Mouse (Mus musculus) heart, adult 8-10 months (tissue): Measurements from ENCODE around the gene Sox21. TPM values are rescaled to one million over a fixed set of nuclear protein-coding genes. Genes with fewer than 3 reads are reported as not detected.

Experiments used
- DNase-seq: peaks from one replicate; pipeline ENCODE4 v3.0.0; 2022; ENCODE audit warnings: low spot score
- total RNA-seq, 4 experiments: library from RNA; stranded (reverse); gene quantifications; 2 replicates each; pipeline ENCODE4 v1.2.4; 2022

Sox21 gene
- not detected for total RNA-seq

GRCm38 (mm10) chr14:118236886-118237289 is at the start of gene Sox21:
Sox21 (minus strand) TSS chr14:118237030.
- no peak for DNase-seq

GRCm38 (mm10) chr14:118286096-118286495 is 49.3 kb upstream of the Sox21 start:
- DNase-seq: no peak

GRCm38 (mm10) chr14:118282917-118283316 is 46.1 kb upstream of the Sox21 start:
- DNase-seq: no peak

- DNase-seq: no peak
These were observed 45.4 kb upstream of the Sox21 start for GRCm38 (mm10) chr14:118282272-118282671.

- DNase-seq: no peak
These were observed 41.1 kb upstream of the Sox21 start for GRCm38 (mm10) chr14:118277704-118278498.

DNA sequence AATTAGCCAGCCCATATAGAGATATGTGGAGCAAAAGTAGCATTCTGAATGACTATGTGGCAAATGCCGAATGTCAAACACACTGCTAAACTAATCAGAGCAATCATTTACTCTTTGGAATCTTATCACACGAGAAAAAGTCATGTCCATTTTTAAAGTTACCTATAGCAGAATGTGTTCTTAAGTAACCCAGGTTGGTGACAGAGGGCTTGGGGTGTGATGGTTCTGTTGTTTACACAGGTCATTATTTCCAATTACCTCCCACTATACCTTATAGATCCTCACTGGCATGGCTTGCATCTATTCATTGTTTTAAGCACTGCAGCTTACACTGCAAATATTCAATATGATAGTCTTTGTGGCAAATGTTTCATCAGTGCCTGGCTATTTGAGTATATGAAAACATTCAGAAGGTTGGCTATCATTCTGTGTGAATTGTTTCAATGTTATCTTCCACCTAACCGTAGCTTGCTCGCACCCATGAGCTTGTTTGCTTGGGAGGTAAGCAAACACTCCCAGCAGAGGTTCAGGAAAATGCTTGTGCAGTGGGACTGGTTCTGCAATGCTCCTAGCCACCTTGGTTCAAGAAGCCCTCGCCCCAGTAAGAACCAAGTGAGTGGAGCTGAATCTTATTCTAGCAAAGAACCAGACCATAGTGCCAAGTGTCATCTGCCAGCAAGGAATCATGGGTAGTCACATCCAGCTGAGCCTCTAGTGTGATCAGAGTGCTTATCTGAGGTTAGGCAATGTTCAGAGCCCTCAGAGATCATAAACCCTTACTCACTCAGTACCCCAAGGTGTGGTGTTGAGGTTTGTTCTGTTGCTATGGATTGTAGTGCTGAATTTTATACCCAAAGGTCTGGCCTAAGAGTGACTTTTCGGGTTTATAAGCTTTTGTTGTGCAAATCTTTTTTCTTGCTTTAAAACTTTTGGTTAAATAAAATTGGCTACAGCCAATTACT is 36.0 kb upstream of the Sox21 start:
- DNase-seq: no peak

GRCm38 (mm10) chr14:118268849-118269248 is 32.0 kb upstream of the Sox21 start:
- DNase-seq: no peak

DNA sequence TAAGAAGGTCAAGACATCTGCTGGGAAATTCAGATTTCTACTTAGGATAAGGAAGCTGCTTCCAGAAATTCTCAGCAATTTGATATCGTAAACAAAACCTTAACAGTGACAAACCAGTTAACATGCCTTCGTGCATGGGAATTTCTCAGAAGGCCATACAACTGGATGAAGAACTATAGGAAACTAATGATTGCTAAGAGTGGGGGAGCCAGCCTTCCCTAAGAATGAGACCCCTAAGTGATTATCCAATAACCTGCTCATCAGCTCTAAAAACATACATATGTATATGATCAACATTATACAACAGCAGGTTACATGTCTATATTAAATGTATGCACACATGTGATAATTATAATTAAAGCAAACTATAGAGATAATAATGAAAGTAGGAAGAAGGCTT is 29.8 kb upstream of the Sox21 start, which contains the start of gene Gm9376:
Gene Gm9376 (plus strand): TSS at position 301 of the 400 bp plus-strand sequence.
- no peak for DNase-seq

- DNase-seq: no peak
These were observed 16.6 kb upstream of the Sox21 start for GRCm38 (mm10) chr14:118253381-118253780.

DNA sequence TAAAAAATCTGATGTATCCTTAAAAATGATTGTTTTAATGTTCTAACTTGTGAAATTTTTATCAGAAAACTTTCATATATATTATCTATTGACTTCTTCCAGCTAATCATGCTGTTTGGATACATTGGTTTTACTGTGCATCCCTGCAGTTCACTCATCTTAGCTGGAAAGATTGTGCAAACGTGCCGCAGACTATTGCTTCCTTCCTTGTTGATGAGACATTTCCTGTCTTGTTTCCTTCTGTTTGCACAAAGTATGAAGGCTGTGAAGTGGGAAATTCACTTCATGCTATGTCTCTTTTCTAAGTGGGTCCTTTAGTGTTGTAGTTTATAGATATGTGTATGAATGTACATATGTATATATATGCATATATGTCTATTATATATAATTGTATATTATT is 4.6 kb upstream of the Sox21 start:
- no peak for DNase-seq

GRCm38 (mm10) chr14:118239351-118239750 is 2.5 kb upstream of the Sox21 start:
- DNase-seq: no peak

DNA sequence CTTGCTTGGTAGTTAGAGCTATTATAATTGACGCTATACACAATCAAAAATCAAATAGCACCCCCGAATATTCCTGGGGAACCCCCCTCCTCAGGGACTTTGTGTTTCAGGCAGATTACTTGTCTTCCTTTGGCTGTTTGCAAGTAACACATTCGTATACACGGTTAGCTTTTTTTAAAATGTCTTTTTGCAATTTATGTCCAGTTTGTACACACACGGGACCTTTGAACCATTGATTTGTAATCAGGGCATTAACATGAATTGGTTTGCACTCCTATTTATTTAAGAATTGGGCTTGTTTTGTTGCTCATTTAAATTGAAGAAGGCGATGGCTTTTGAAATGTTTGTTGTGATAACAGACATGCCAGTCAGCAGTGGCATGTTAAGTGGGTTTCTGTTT is 956 bp upstream of the Sox21 start:
- no peak for DNase-seq

DNA sequence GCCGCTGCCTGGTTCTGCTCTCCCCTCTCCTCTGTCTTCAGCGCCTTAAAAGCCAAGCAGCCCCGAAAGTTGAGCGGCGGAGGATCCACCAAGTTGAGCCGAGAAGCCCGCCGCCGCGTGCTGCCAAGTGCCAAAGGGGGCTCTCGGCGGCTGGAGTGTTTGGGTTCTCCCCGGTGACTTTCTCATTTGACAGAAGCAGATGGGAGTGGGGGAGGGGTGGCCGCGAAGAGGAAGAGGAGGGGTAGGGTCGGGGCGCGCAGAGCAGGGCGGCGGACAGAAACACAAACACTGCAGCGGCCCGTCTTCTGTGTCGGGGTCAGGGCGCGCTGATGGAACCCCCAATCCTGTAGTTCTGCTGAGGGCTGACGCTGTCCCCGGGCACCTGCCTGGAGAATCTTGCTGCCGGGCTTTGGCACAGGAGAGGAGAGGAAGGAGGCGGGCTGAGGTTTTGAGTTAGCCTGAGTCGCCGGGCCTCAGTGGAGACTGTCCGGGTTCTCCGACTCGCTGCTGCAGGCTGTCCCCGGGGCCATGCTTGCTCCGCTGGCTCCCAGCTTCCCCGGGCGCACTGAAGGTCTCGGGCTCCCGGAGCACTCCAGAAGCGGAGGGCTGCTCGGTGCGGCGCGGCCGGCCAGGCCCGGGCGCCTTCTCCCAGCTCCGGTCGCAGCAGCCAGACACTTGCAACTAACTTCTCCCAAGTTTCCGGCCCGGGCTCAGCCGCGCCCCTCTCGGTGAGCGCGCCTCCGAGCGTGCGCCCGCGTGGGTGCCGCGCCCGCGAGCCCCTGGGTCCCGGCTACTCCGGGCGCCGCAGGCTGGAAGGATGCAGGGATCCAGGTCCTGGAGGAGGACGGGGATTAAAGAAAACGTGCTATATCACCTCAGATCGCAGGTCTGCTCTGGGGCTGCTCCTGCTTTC is 601 bp downstream of the Sox21 start:
- DNase-seq: no peak

DNA sequence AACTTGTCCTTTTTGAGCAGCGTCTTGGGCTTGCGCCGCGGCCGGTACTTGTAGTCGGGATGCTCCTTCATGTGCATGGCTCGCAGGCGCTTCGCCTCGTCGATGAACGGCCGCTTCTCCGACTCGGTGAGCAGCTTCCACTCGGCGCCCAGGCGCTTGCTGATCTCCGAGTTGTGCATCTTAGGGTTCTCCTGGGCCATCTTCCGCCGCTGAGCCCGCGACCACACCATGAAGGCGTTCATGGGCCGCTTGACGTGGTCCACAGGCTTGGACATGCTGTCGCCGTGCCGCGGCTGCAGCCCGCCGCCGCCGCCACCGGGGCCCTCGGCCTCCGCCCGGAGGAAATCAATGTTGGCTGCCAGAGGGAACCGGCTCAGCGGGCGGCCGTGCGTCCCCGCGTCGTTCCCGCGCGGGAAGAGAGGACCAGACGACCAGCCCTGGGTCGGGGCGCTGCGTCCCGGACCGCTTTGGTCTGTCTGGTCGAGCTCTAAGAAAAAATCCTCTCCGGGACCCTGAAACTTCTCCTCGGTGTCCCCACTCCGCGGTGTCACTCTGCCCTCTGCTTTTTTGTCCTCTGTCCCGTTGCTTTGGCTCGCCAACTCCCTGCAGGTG is 1.4 kb downstream of the Sox21 start:
- no peak for DNase-seq

DNA sequence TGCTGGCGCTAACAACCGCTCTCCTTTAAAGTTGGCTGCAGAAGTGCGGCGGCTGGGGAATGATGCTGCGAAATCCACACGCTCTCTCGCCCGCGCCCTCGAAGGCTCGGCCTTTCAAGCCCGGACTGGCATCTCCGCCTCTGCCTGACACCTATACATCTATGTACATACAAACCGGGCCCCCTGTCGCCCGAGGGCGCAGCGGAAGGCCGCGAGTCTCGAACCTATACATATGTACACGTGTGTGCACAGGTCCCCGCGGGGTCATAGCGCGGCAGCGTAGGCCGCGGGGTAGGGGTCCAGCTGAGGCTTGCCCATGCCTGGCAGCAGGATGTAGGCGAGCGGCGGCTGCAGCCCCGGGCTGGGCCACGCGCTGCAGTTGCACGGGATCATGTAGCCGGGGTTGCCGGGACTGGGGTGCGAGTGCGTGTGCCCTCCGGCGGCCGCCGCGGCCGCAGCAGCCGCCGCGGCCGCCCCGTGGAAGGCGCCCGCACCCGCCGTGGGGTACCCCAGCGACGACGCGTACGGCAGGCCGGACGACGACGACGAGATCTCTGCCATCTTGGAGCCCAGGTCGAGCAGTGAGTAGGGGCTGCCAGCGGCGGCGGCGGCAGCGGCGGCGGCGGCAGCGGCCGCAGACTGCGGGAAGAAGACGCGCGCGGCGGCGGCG is 2.2 kb downstream of the Sox21 start:
- DNase-seq: no peak

DNA sequence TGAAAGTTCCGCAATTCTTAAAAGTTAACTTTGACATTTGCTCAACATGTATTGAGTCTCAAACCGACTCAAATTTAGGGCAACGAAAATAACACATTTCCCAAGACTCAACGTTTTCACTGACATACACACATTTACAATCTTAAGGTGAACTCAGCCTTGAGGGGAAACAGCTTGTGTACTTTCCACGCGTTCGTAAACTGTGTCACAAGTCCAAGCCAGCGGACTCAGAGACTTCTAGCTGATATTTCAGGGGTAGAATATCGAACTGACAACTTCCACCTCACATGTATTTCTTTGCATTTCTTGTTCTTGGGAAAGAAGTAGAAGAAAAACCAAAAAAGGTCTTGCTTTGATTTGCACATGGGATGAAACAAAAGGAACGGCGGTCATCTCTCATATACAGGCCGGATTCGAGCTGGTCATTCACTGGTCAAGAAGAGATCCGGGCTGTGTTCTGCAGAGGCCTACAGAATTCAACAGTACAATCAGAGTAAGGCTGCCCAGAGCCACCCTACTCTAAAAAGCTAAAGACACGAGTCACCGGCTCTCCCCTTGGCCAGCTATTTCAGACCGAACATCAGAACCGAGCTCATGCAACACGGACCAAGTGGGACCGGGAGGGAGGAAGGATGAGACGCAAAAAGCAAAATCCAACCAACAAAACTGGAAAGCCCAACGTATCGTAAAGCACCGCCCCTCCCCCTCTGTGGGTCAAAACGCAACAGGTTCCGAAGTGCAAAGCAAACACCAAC is 2.9 kb downstream of the Sox21 start:
- DNase-seq: no peak

GRCm38 (mm10) chr14:118232381-118232970 is 4.4 kb downstream of the Sox21 start:
- no peak for DNase-seq

- no peak for DNase-seq
These were observed 10.2 kb downstream of the Sox21 start for GRCm38 (mm10) chr14:118226471-118227155.

DNA sequence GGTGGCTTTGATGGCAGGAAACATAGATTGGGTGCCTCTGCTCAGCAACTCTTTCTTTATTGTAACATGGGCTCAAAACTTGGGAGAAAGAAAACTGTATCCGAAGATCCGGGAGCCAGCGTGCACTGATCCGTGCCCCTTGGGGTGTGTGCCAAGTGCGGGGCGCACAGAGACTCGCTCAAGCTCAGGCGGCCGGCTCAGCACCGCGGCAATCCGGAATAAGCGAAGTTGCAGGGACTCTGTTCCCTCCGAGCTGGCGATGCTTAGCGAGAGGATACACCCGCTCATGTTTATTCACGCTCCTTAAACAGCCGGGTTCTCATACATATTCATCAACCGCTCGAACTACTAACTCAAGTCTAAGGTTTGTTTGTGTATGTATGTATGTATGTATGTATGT is 10.9 kb downstream of the Sox21 start:
- no peak for DNase-seq
